11 mouse cellular contexts compared by ENCODE assay signal in genomic region chr9:71571150-71571633, GRCm38 (mm10). TPM values are rescaled to one million over a fixed set of nuclear protein-coding genes. Genes with fewer than 3 reads are reported as not detected.
DNase-seq lines count a peak whose midpoint lies in the region; ATAC-seq and TF ChIP-seq lines count a peak whose summit lies in the region.
"Had no signal": no experiment of that assay in that cellular context is flagged by ENCODE, and none has a peak within 500 bp of the region (broad histone marks: within the 10 kb centered on the region; RNA-seq: fewer than 3 reads in every experiment).

No protein-coding gene starts in this region.

- no peak for ATAC-seq in forebrain, embryonic 12.5 days (ENCODE audit: low FRiP score)
- ATAC-seq: Patski had no signal

- 68% methylated on average over 7 of the region's 7 CpGs for WGBS in embryonic facial prominence, embryonic 10.5 days
- WGBS in small intestine, adult 2 months, result 23% methylated on average over 7 of the region's 7 CpGs
- 79% methylated on average over 7 of the region's 7 CpGs for WGBS in forebrain, embryonic 12.5 days

- H3K27ac ChIP-seq in layer of hippocampus, adult 2 months, result no peak overlapping the region
- peak overlapping the region; percentile 5; the same call in 1 of the 2 replicates for H3K27ac ChIP-seq in embryonic facial prominence, embryonic 10.5 days (replicated peaks)
- peak overlapping the region; percentile 75 for H3K27ac ChIP-seq in small intestine, adult 2 months (ENCODE audit: insufficient read depth, low read depth, low read length)
- H3K27ac ChIP-seq in forebrain, embryonic 12.5 days, result no peak overlapping the region
- H3K27ac ChIP-seq: midbrain, embryonic 12.5 days had no signal

- no peak for TF ChIP-seq POLR2A in small intestine, adult 2 months (IDR thresholded peaks at IDR 0.05; ENCODE audit: low read depth, low read length)

- H3K4me2 ChIP-seq in forebrain, embryonic 12.5 days, result no peak overlapping the region
- H3K4me2 ChIP-seq: midbrain, embryonic 12.5 days had no signal

- TF ChIP-seq CTCF in layer of hippocampus, adult 2 months (conservative IDR thresholded peaks at IDR 0.05), result no peak
- TF ChIP-seq CTCF in small intestine, adult 2 months (IDR thresholded peaks at IDR 0.05; ENCODE audit: extremely low read depth, insufficient read length, insufficient replicate concordance, low read depth, low read length), result no peak

- H3K36me3 ChIP-seq in embryonic facial prominence, embryonic 10.5 days (replicated peaks), result no peaks in the 10 kb centered on the region
- H3K36me3 ChIP-seq in small intestine, adult 2 months (ENCODE audit: control insufficient read depth, insufficient read depth, low read length), result peaks cover 2% of the 10 kb centered on the region; the same call in 1 of the 2 replicates
- no peaks in the 10 kb centered on the region for H3K36me3 ChIP-seq in forebrain, embryonic 12.5 days (replicated peaks)
- H3K36me3 ChIP-seq: midbrain, embryonic 12.5 days had no signal

- no peak overlapping the region for H3K4me3 ChIP-seq in layer of hippocampus, adult 2 months
- H3K4me3 ChIP-seq in embryonic facial prominence, embryonic 10.5 days, result no peak overlapping the region
- no peak overlapping the region for H3K4me3 ChIP-seq in small intestine, adult 2 months (ENCODE audit: low read depth, low read length)
- H3K4me3 ChIP-seq in forebrain, embryonic 12.5 days (replicated peaks), result no peak overlapping the region
- H3K4me3 ChIP-seq: midbrain, embryonic 12.5 days had no signal

- no peak overlapping the region for H3K9ac ChIP-seq in forebrain, embryonic 12.5 days
- H3K9ac ChIP-seq: midbrain, embryonic 12.5 days had no signal

- H3K27me3 ChIP-seq in embryonic facial prominence, embryonic 10.5 days (replicated peaks; ENCODE audit: low read depth, poor library complexity, severe bottlenecking), result no peaks in the 10 kb centered on the region
- H3K27me3 ChIP-seq in small intestine, adult 2 months (ENCODE audit: control insufficient read depth, insufficient read depth, low read length), result no peaks in the 10 kb centered on the region
- H3K27me3 ChIP-seq in forebrain, embryonic 12.5 days, result no peaks in the 10 kb centered on the region
- H3K27me3 ChIP-seq: midbrain, embryonic 12.5 days; Patski had no signal

- H3K9me3 ChIP-seq in embryonic facial prominence, embryonic 10.5 days, result no peaks in the 10 kb centered on the region
- H3K9me3 ChIP-seq in forebrain, embryonic 12.5 days, result no peaks in the 10 kb centered on the region
- H3K9me3 ChIP-seq: midbrain, embryonic 12.5 days had no signal

- DNase-seq in layer of hippocampus, adult 18-20 months (ENCODE audit: low spot score in 2 of 2), result peak; percentile 4 to 8
- no peak for DNase-seq in layer of hippocampus, adult 2 months (ENCODE audit: low spot score in 2 of 2)
- no peak for DNase-seq in embryonic facial prominence, embryonic 10.5 days (ENCODE audit: low spot score)
- peak; percentile 45 for DNase-seq in fat pad, adult 2 months (ENCODE audit: extremely low read depth, low read depth, low spot score)
- DNase-seq in cerebellum, adult 9-10 months, result no peak
- no peak for DNase-seq in Muller cell, postnatal 12 days (ENCODE audit: inconsistent ontology term)
- DNase-seq: gastrocnemius, postnatal 25 days had no signal

- H3K4me1 ChIP-seq in embryonic facial prominence, embryonic 10.5 days, result peaks cover 28% of the 10 kb centered on the region
- H3K4me1 ChIP-seq in small intestine, adult 2 months (ENCODE audit: control insufficient read depth, insufficient read depth, insufficient read length, low read length), result peaks cover 28% of the 10 kb centered on the region
- peaks cover 8% of the 10 kb centered on the region; the same call in 1 of the 2 replicates for H3K4me1 ChIP-seq in forebrain, embryonic 12.5 days
- H3K4me1 ChIP-seq: midbrain, embryonic 12.5 days had no signal

RNA-seq across cellular contexts. Expression of gene Myzap, which starts 21.0 kb away (rescaled TPM):
- 1 to 10 TPM in 1 of 2 experiments, under 1 TPM in 1; 0.71 to 1.3 TPM for total RNA-seq in layer of hippocampus, adult 18-20 months (2021)
- 1 to 10 TPM; 1.1 to 1.9 TPM for total RNA-seq in layer of hippocampus, adult 2 months (2021)
- polyA plus RNA-seq in embryonic facial prominence, embryonic 10.5 days (2016; fragmentation: Nextera tagmentation; extraction: Ambion mirVana), result 6.4 and 7.1 TPM in 2 replicates
- polyA plus RNA-seq in small intestine, adult 2 months (2012; rRNA removed), result 3.5 and 14.2 TPM in 2 replicates
- 3.1 and 3.5 TPM in 2 replicates for polyA plus RNA-seq in forebrain, embryonic 12.5 days (2016; fragmentation: Nextera tagmentation; extraction: Ambion mirVana)

Comparison
In these comparisons a context has a peak if more than half of its experiments do, and no peak if none do; other contexts are left out.
1. DNase-seq: peak in layer of hippocampus, adult 18-20 months (2 of 2) and fat pad, adult 2 months (single experiment); none in layer of hippocampus, adult 2 months (0 of 2), embryonic facial prominence, embryonic 10.5 days (single experiment), cerebellum, adult 9-10 months (single experiment) and Muller cell, postnatal 12 days (single experiment).
2. H3K27ac ChIP-seq: peak in embryonic facial prominence, embryonic 10.5 days (single experiment) and small intestine, adult 2 months (single experiment); none in layer of hippocampus, adult 2 months (single experiment) and forebrain, embryonic 12.5 days (single experiment).